Mouse (Mus musculus) heart, embryonic 15.5 days (tissue): ENCODE results near the gene Klhl3. TPM values are rescaled to one million over a fixed set of nuclear protein-coding genes. Genes with fewer than 3 reads are reported as not detected.

Source experiments
- microRNA counts: library from miRNA; unstranded; fragments of <30 nt; microRNA quantifications from one replicate; lab custom pipeline; 2016
- microRNA-seq: library from miRNA; unstranded; fragments of <30 nt; microRNA quantifications from one replicate; pipeline ENCODE4, GENCODE M21; 2016
- polyA plus RNA-seq: library from polyadenylated mRNA; unstranded; fragments of >200 nt; fragmentation: Nextera tagmentation; extraction: Ambion mirVana; gene quantifications from 2 replicates; pipeline ENCODE4 v1.2.1, GENCODE M21; 2015

Gene Klhl3
- polyA plus RNA-seq, 1 experiment from 2014 or later: 7.2 TPM

MicroRNAs within 50 kb of the gene (microRNA counts, 519-probe panel; counts per million panel counts)
- not detected for microRNA mmu-miR-874 (lab: Ali Mortazavi, UCI)

Small RNAs within 50 kb of the gene (microRNA-seq; reads per million reads assigned to microRNA genes)
- 242 reads per million, percentile 62 among the genes with 10 or more reads in this experiment for gene Mir874

Other genes with a start within 250 kb of the Klhl3 start
- 0.49 and 1.5 TPM in 2 replicates for gene Spock1, start 205.3 kb downstream of the Klhl3 start, polyA plus RNA-seq
- 15.9 and 21.0 TPM in 2 replicates for gene Hnrnpa0, start 15.0 kb upstream of the Klhl3 start, polyA plus RNA-seq
- 29.5 and 30.3 TPM in 2 replicates for gene Idnk, start 44.1 kb upstream of the Klhl3 start, polyA plus RNA-seq
- gene Ubqln1, start 102.1 kb upstream of the Klhl3 start, polyA plus RNA-seq: 68.4 and 81.4 TPM in 2 replicates
- 22.2 and 27.4 TPM in 2 replicates for gene Gkap1, start 162.1 kb upstream of the Klhl3 start, polyA plus RNA-seq
- gene Kif27, start 245.5 kb upstream of the Klhl3 start, polyA plus RNA-seq: 0.37 and 0.43 TPM in 2 replicates